Mouse (Mus musculus) layer of hippocampus, adult 18-20 months (tissue): ENCODE data around the gene Jkamp. TPM values are rescaled to one million over a fixed set of nuclear protein-coding genes. Genes with fewer than 3 reads are reported as not detected.
"Not testable (repeated sequence)": the region's sequence is repeated elsewhere in the genome, so short reads cannot be mapped to it uniquely, and the experiment has no call there.

ENCODE experiments used
- DNase-seq, 2 experiments: peaks; one replicate each; pipeline ENCODE4 v3.0.0; 2022; ENCODE audit warnings: low spot score in 2 of 2
- long read RNA-seq: library from polyadenylated mRNA; stranded (forward); transcript quantifications from one replicate; pipeline ENCODE4 v2.0.0, GENCODE M21; 2021
- total RNA-seq, 2 experiments: library from RNA; stranded (reverse); gene quantifications; 2 replicates each; pipeline ENCODE4 v1.2.3; 2021

Jkamp gene
- 10 to 100 TPM; 49.1 to 50.2 TPM for total RNA-seq
- long read RNA-seq, transcript Jkamp-201 (7 exons, 1,292 nt), result major isoform, 42 of 77 reads
- long read RNA-seq, transcript Jkamp-202 (7 exons, 1,874 nt), result minor isoform, 24 of 77 reads
- long read RNA-seq, partial matches to known transcripts, result 5 of 77 reads
- long read RNA-seq, other reads (novel, unspliced or antisense), result 6 of 77 reads

GRCm38 (mm10) chr12:72085329-72086165, at the start of gene Jkamp, which contains the start of gene L3hypdh:
Gene Jkamp (plus strand): TSS chr12:72085589.
Gene L3hypdh (minus strand): TSS chr12:72085439.
- peak; percentile 98 to 99 for DNase-seq

- DNase-seq, result no peak
These were observed 49.2 kb upstream of the Jkamp start for GRCm38 (mm10) chr12:72036097-72036661.

GRCm38 (mm10) chr12:72037049-72037448, 48.3 kb upstream of the Jkamp start:
- DNase-seq, result no peak

GRCm38 (mm10) chr12:72038866-72039265, 46.5 kb upstream of the Jkamp start:
- DNase-seq, result no peak

GRCm38 (mm10) chr12:72039501-72039900, 45.9 kb upstream of the Jkamp start:
- DNase-seq, result no peak

- DNase-seq, result no peak
These were observed 44.2 kb upstream of the Jkamp start for GRCm38 (mm10) chr12:72041238-72041637.

GRCm38 (mm10) chr12:72047513-72047912, 37.9 kb upstream of the Jkamp start:
- DNase-seq, result no peak

- not testable (repeated sequence) for DNase-seq
These were observed 35.2 kb upstream of the Jkamp start for GRCm38 (mm10) chr12:72050156-72050555.

GRCm38 (mm10) chr12:72050821-72051220, 34.6 kb upstream of the Jkamp start:
- no peak for DNase-seq

GRCm38 (mm10) chr12:72052571-72052970, 32.8 kb upstream of the Jkamp start:
- DNase-seq, result no peak

- peak in 1 of 2 experiments; percentile 49 for DNase-seq
These were observed 32.1 kb upstream of the Jkamp start for GRCm38 (mm10) chr12:72053303-72053702.

GRCm38 (mm10) chr12:72053851-72054250, 31.5 kb upstream of the Jkamp start:
- no peak for DNase-seq

- no peak for DNase-seq
These were observed 27.6 kb upstream of the Jkamp start for GRCm38 (mm10) chr12:72057780-72058179.

GRCm38 (mm10) chr12:72069626-72070326, 15.6 kb upstream of the Jkamp start:
- peak in 1 of 2 experiments; percentile 26 for DNase-seq

- DNase-seq, result peak; percentile 81 to 90
These were observed 14.8 kb upstream of the Jkamp start, which contains the start of gene Gpr135 for GRCm38 (mm10) chr12:72070327-72071269. Gene Gpr135 (minus strand): TSS chr12:72071125.

GRCm38 (mm10) chr12:72078248-72078647, 7.1 kb upstream of the Jkamp start:
- no peak for DNase-seq

- DNase-seq, result no peak
These were observed 3.4 kb upstream of the Jkamp start for GRCm38 (mm10) chr12:72081961-72082360.

GRCm38 (mm10) chr12:72082370-72082769, 3.0 kb upstream of the Jkamp start:
- DNase-seq, result no peak

GRCm38 (mm10) chr12:72083265-72083664, 2.1 kb upstream of the Jkamp start:
- no peak for DNase-seq
